Mouse (Mus musculus): ENCODE data around the gene Krt20.

Krt20 gene

DNA sequence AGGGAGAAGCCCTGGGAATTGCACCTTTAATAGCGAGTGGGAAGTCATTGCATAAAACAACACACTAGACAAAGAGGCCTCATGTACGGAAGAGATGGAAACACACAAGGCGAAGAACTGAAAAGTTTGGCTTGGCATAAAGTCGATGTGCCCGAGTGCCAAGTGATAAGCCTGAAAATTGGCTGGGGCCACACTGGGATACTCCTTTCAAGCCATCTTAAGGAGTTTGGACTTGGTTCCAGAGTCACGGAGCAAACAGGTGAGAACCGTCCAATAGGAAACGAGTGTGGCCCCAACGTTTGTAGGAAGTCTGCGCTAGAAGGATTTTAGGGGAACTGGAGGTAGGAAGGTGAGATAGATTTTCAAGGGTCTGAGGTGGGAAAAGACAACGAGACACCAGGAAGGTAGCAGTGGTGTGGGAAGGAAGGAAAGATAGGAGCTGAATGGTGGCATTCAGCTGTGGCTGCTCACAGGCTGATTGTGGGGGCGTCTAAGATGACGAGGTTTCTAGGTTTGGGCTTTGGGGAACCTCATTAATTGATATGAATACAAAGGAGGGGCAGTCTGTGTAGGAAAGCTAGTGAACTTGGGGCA, 37.9 kb downstream of the Krt20 start:
- DNase-seq: no peak

- no peak for DNase-seq
Observed at GRCm38 (mm10) chr11:99398832-99399231, 39.1 kb downstream of the Krt20 start.

GRCm38 (mm10) chr11:99398084-99398483, 39.9 kb downstream of the Krt20 start:
- DNase-seq: no peak

DNA sequence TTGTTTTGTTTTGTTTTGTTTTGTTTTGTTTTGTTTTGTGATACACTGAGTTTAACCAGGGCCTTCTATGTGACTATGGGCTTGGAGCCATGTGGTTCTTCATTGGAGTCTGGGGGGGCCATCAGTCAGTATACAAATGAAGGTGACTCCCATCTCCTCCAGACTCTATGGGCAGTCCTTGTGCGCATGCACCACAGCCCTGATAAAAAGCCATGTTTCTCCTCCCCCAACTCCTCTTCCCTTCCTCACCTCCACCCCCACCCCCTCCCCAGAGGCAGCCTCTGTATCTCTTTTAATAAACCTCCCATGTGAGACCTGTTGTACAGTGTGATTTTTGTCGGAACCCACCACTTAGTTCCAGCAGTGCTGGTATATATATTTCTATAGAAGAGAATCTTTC, 41.3 kb downstream of the Krt20 start:
- DNase-seq: no peak

DNA sequence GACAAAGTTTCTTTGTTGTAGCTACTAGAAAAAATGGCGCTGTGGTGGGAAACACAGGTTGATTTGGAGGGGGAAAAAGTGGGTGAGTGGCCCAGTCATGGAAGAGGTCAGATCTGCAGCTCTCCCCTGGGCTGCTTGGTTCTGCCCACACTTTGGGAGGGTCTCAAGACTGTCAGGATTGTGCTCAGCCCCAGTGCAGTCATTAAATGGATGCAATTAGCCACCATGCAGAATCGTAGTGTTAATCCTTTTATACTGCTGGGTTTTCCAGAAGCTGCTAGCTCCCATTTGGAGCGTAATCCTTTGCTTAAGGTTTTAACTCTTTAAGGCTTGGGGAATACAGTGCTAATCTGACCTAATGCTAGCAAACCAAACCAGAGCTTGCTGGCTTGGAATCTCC, 41.9 kb downstream of the Krt20 start:
- no peak for DNase-seq

DNA sequence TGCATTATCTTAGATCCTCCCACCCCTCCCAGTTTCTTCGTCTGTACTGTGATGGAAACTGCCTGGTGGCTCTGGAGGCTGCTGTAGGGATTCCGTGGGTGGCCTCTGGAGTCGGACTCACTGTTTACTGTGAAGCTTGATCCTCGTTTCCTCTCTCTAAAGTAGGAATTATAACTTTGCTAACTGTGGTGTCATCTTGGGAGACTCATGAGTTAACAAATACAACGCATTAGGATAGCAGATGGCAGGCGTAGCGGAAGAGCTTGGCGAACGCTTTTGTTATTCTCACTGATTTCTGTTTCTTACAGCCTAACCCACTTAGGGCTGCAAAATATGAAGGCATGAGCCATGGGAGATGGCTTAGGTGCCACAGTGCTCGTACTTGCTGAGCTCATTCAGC, 45.5 kb downstream of the Krt20 start:
- DNase-seq: no peak

GRCm38 (mm10) chr11:99391375-99391774, 46.6 kb downstream of the Krt20 start:
- DNase-seq: no peak

DNA sequence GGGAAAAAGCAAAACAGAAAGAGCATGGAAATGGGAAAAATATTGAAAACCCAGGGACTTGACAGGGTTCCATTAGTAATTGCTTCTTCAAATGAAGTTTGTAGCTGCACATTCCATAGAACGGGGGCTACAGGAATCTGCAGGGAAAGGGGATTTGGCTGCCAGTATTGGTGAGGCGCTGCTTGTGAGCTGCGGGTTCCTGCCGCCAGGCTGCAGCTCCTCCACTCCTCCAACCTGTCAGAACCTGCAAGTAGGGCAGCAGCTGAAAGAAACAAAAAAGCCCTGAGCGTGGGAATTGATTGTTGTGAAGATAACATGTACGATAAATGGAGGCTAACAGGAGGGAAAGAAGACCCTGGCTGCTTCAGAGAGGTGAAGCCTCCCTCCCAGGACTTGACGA, 47.1 kb downstream of the Krt20 start:
- DNase-seq: no peak

DNA sequence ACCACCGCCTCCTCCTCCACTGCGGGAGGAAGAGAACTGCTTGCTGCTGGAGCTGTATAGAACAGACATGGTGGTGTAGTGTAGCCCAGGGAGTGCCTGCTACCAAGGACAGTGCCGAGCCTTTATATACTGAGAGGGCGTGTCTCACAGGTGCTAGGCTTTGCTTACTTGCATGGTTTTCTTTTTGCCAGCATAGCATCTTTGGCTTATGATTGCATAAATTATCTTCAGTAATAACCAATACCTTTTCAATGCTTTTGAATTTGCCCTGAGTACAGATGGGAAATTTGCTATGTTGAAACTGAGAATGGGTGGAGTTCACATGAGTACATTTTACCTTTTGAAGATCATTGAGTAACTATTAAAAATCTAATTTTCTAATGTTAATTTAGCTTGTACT, 48.7 kb downstream of the Krt20 start, which contains the start of gene Krt10:
TSS of gene Krt10 (minus strand) at position 101 of the 400 bp plus-strand sequence.
- no peak for DNase-seq

DNA sequence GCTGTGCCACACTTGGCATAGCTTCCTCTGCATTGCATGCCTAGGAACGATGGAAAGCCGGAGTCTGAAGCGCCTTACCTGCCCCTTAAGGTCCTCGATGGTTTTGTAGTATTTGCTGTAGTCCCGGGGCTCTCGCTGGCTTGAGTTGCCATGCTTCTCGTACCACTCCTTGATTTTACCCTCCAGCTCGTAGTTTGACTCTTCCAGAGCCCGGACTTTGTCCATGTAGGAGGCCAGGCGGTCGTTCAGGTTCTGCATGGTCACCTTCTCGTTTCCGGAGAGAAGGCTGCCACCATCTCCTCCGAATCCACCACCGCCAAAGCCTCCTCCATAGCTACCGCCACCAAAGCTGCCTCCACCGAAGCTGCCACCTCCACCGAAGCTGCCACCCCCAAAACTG, 49.3 kb downstream of the Krt20 start:
- DNase-seq: no peak

GRCm38 (mm10) chr11:99385813-99386721, 51.9 kb downstream of the Krt20 start:
- peak; percentile 81 for DNase-seq

- peak; percentile 78 for DNase-seq
Observed at GRCm38 (mm10) chr11:99379568-99379967, 58.4 kb downstream of the Krt20 start.

Measured in right cerebral cortex, postnatal 4 days (tissue).